Mouse (Mus musculus): ENCODE results near the gene Eef1akmt2. TPM values are rescaled to one million over a fixed set of nuclear protein-coding genes. Genes with fewer than 3 reads are reported as not detected.

Gene Eef1akmt2
- polyA plus RNA-seq, 1 experiment from 2014 or later = 62.3 TPM

- WGBS = 68% methylated on average over 5 of the region's 5 CpGs
- no peak overlapping the region for H3K4me2 ChIP-seq
- no peak overlapping the region for H3K27ac ChIP-seq
- H3K9me3 ChIP-seq = no peaks in the 10 kb centered on the region
- H3K4me1 ChIP-seq = 0 out of 2 replicates have a peak, but pooled peaks cover 9% of the 10 kb centered on the region
- no peaks in the 10 kb centered on the region for H3K27me3 ChIP-seq (replicated peaks)
- H3K4me3 ChIP-seq (replicated peaks) = no peak overlapping the region
- no peak overlapping the region for H3K9ac ChIP-seq
- ATAC-seq (ENCODE audit: insufficient read depth, low FRiP score, low read depth) = no peak
- no peaks in the 10 kb centered on the region for H3K36me3 ChIP-seq
Measured at GRCm38 (mm10) chr7:132858043-132858608, 5.7 kb upstream of the Eef1akmt2 start.

DNA sequence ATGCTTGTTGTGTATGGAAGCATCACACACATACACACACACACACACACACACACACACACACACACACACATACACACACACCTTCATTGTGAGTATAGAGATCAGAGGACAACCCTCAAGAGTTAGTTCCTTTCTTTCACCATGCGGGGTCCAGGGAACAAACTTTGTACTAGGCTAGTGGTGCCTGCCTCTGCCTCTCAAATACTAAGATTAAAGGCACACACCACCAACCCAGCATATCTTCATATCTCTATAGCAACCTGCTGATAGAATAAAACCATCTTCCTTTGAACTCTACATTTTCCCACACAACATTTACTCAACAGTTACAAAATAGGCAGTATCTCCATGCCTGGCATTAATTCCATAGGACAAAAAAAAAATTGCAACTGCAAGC is 3.6 kb upstream of the Eef1akmt2 start:
- WGBS = 88% methylated on average over 1 of the region's 1 CpGs
- no peak overlapping the region for H3K9ac ChIP-seq
- no peaks in the 10 kb centered on the region for H3K36me3 ChIP-seq

GRCm38 (mm10) chr7:132853946-132854345 is 1.5 kb upstream of the Eef1akmt2 start:
- no peaks in the 10 kb centered on the region for H3K27me3 ChIP-seq (replicated peaks)
- H3K4me2 ChIP-seq = no peak overlapping the region
- 63% methylated on average over 4 of the region's 4 CpGs for WGBS

More for the DNA sequence above, 3.6 kb upstream of the Eef1akmt2 start:
- no peaks in the 10 kb centered on the region for H3K9me3 ChIP-seq
- no peak overlapping the region for H3K4me3 ChIP-seq (replicated peaks)
- no peak for ATAC-seq (ENCODE audit: insufficient read depth, low FRiP score, low read depth)
- H3K27ac ChIP-seq = no peak overlapping the region
- H3K27me3 ChIP-seq (replicated peaks) = no peaks in the 10 kb centered on the region
- 0 out of 2 replicates have a peak, but pooled peaks cover 7% of the 10 kb centered on the region for H3K4me1 ChIP-seq
- H3K4me2 ChIP-seq = no peak overlapping the region

GRCm38 (mm10) chr7:132853361-132853760 is 888 bp upstream of the Eef1akmt2 start:
- Histone ChIP-seq H3K9ac (no peak overlapping the region), H3K27me3 (replicated peaks) (no peaks in the 10 kb centered on the region), H3K9me3 (no peaks in the 10 kb centered on the region), H3K27ac (no peak overlapping the region), H3K4me1 (no peaks in the 10 kb centered on the region), H3K36me3 (peaks cover 13% of the 10 kb centered on the region; the same call in 1 of the 2 replicates), H3K4me2 (no peak overlapping the region), H3K4me3 (replicated peaks) (no peak overlapping the region)
- ATAC-seq (ENCODE audit: insufficient read depth, low FRiP score, low read depth) = no peak
- 83% methylated on average over 6 of the region's 6 CpGs for WGBS

More at GRCm38 (mm10) chr7:132853946-132854345, 1.5 kb upstream of the Eef1akmt2 start:
- H3K27ac ChIP-seq = no peak overlapping the region
- H3K4me3 ChIP-seq (replicated peaks) = no peak overlapping the region
- no peaks in the 10 kb centered on the region for H3K4me1 ChIP-seq
- no peaks in the 10 kb centered on the region for H3K9me3 ChIP-seq
- no peak for ATAC-seq (ENCODE audit: insufficient read depth, low FRiP score, low read depth)
- peaks cover 9% of the 10 kb centered on the region; the same call in 1 of the 2 replicates for H3K36me3 ChIP-seq
- no peak overlapping the region for H3K9ac ChIP-seq

DNA sequence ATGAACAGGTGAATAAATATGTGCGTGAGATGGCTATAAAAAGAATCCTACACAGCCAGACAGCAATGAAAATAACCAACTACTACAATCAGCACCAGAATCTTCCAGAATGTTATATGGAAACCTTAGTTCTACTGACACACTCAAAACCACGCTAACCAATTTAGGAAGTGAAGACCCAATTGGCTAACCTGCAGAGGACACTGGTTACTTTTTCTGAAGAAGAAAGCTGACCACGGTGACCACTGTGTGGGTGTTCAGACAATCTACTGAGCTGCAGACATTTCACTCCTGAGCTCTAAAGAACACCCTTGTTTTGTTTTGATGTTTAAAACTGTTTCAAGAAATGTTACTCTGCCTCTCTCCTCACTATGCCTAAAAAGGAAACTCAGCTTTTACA is 9.3 kb downstream of the Eef1akmt2 start:
- H3K36me3 ChIP-seq = 0 out of 2 replicates have a peak, but pooled peaks cover 3% of the 10 kb centered on the region
- 89% methylated on average over 3 of the region's 3 CpGs for WGBS

GRCm38 (mm10) chr7:132842455-132842854 is 10.0 kb downstream of the Eef1akmt2 start:
- Histone ChIP-seq H3K27ac (no peak overlapping the region), H3K9ac (no peak overlapping the region), H3K36me3 (0 out of 2 replicates have a peak, but pooled peaks cover 3% of the 10 kb centered on the region), H3K4me1 (no peaks in the 10 kb centered on the region), H3K27me3 (replicated peaks) (no peaks in the 10 kb centered on the region), H3K4me3 (replicated peaks) (no peak overlapping the region), H3K9me3 (no peaks in the 10 kb centered on the region), H3K4me2 (no peak overlapping the region)
- ATAC-seq (ENCODE audit: insufficient read depth, low FRiP score, low read depth) = no peak
- 94% methylated on average over 1 of the region's 1 CpGs for WGBS

More for the DNA sequence above, 9.3 kb downstream of the Eef1akmt2 start:
- Histone ChIP-seq H3K4me2 (no peak overlapping the region), H3K9me3 (no peaks in the 10 kb centered on the region), H3K27ac (no peak overlapping the region), H3K27me3 (replicated peaks) (no peaks in the 10 kb centered on the region), H3K4me3 (replicated peaks) (no peak overlapping the region), H3K9ac (no peak overlapping the region), H3K4me1 (no peaks in the 10 kb centered on the region)
- ATAC-seq (ENCODE audit: insufficient read depth, low FRiP score, low read depth) = no peak

- Histone ChIP-seq H3K4me3 (replicated peaks) (no peak overlapping the region), H3K27ac (no peak overlapping the region), H3K4me1 (no peaks in the 10 kb centered on the region), H3K9me3 (no peaks in the 10 kb centered on the region), H3K36me3 (0 out of 2 replicates have a peak, but pooled peaks cover 3% of the 10 kb centered on the region), H3K27me3 (replicated peaks) (no peaks in the 10 kb centered on the region), H3K4me2 (no peak overlapping the region), H3K9ac (no peak overlapping the region)
- 79% methylated on average over 5 of the region's 5 CpGs for WGBS
- no peak for ATAC-seq (ENCODE audit: insufficient read depth, low FRiP score, low read depth)
Measured at GRCm38 (mm10) chr7:132841287-132841686, 11.2 kb downstream of the Eef1akmt2 start.

GRCm38 (mm10) chr7:132830955-132831354 is 21.5 kb downstream of the Eef1akmt2 start:
- Histone ChIP-seq H3K4me1 (no peaks in the 10 kb centered on the region), H3K9me3 (no peaks in the 10 kb centered on the region), H3K36me3 (peaks cover 13% of the 10 kb centered on the region), H3K27me3 (replicated peaks) (no peaks in the 10 kb centered on the region), H3K4me2 (no peak overlapping the region), H3K4me3 (replicated peaks) (no peak overlapping the region), H3K27ac (no peak overlapping the region), H3K9ac (no peak overlapping the region)
- 76% methylated on average over 4 of the region's 4 CpGs for WGBS
- ATAC-seq (ENCODE audit: insufficient read depth, low FRiP score, low read depth) = no peak

GRCm38 (mm10) chr7:132824346-132825022 is 28.0 kb downstream of the Eef1akmt2 start:
- no peak for ATAC-seq (ENCODE audit: insufficient read depth, low FRiP score, low read depth)
- Histone ChIP-seq H3K27ac (no peak overlapping the region), H3K36me3 (peaks cover 10% of the 10 kb centered on the region; the same call in 1 of the 2 replicates), H3K9me3 (no peaks in the 10 kb centered on the region), H3K4me2 (no peak overlapping the region), H3K4me1 (no peaks in the 10 kb centered on the region), H3K9ac (no peak overlapping the region), H3K4me3 (replicated peaks) (no peak overlapping the region), H3K27me3 (replicated peaks) (no peaks in the 10 kb centered on the region)
- WGBS = 11% methylated on average over 1 of the region's 1 CpGs

- Histone ChIP-seq H3K27ac (no peak overlapping the region), H3K4me3 (replicated peaks) (no peak overlapping the region), H3K27me3 (replicated peaks) (no peaks in the 10 kb centered on the region), H3K9ac (no peak overlapping the region), H3K4me1 (no peaks in the 10 kb centered on the region), H3K36me3 (peaks cover 10% of the 10 kb centered on the region; the same call in 1 of the 2 replicates), H3K4me2 (no peak overlapping the region), H3K9me3 (no peaks in the 10 kb centered on the region)
- ATAC-seq (ENCODE audit: insufficient read depth, low FRiP score, low read depth) = no peak
Measured at GRCm38 (mm10) chr7:132823832-132824231, 28.6 kb downstream of the Eef1akmt2 start.

- Histone ChIP-seq H3K4me2 (no peak overlapping the region), H3K9me3 (no peaks in the 10 kb centered on the region), H3K36me3 (peaks cover 4% of the 10 kb centered on the region; the same call in 1 of the 2 replicates), H3K4me3 (replicated peaks) (no peak overlapping the region), H3K27me3 (replicated peaks) (no peaks in the 10 kb centered on the region), H3K27ac (no peak overlapping the region), H3K9ac (no peak overlapping the region), H3K4me1 (no peaks in the 10 kb centered on the region)
- no peak for ATAC-seq (ENCODE audit: insufficient read depth, low FRiP score, low read depth)
- 80% methylated on average over 3 of the region's 3 CpGs for WGBS
Measured at GRCm38 (mm10) chr7:132820692-132821091, 31.8 kb downstream of the Eef1akmt2 start.

GRCm38 (mm10) chr7:132817056-132817455 is 35.4 kb downstream of the Eef1akmt2 start:
- Histone ChIP-seq H3K27me3 (replicated peaks) (no peaks in the 10 kb centered on the region), H3K4me2 (no peak overlapping the region), H3K27ac (no peak overlapping the region), H3K9ac (no peak overlapping the region), H3K9me3 (no peaks in the 10 kb centered on the region), H3K4me1 (no peaks in the 10 kb centered on the region), H3K36me3 (no peaks in the 10 kb centered on the region), H3K4me3 (replicated peaks) (no peak overlapping the region)
- 94% methylated on average over 6 of the region's 6 CpGs for WGBS
- ATAC-seq (ENCODE audit: insufficient read depth, low FRiP score, low read depth) = no peak
